ENCODE assay signal across 1 mouse cellular context in genomic region chr12:44269311-44269831, GRCm38 (mm10).
TF ChIP-seq lines count a peak whose summit lies in the region.

No protein-coding gene starts in this region.

TF ChIP-seq in CH12.LX, 34 proteins besides CTCF, POLR2A, EP300 and RAD21 (continued from another document):
- TF ChIP-seq MAZ (IDR thresholded peaks at IDR 0.05; ENCODE audit: low read depth, low read length) (0 out of 2 replicates have a peak, but pooled peaks have one; percentile 23), E2F4 (IDR thresholded peaks at IDR 0.05; ENCODE audit: insufficient replicate concordance, low read depth, low read length) (no peak), IRF4 (IDR thresholded peaks at IDR 0.05; ENCODE audit: low read depth, low read length) (no peak; the same call in none of the 2 replicates), BHLHE40 (IDR thresholded peaks at IDR 0.05; ENCODE audit: low read depth, low read length) (peak; percentile 2; the same call in 1 of the 2 replicates), USF1 (IDR thresholded peaks at IDR 0.05; ENCODE audit: low read depth, low read length) (no peak), ETS1 (conservative IDR thresholded peaks at IDR 0.05; ENCODE audit: low read depth, low read length) (0 out of 2 replicates have a peak, but pooled peaks have one; percentile 28), NRF1 (IDR thresholded peaks at IDR 0.05; ENCODE audit: low read depth, low read length) (no peak), CHD1 (IDR thresholded peaks at IDR 0.05; ENCODE audit: low read depth, low read length) (no peak), UBTF (IDR thresholded peaks at IDR 0.05; ENCODE audit: low read depth, low read length) (0 out of 2 replicates have a peak, but pooled peaks have one; percentile 2), CHD2 (IDR thresholded peaks at IDR 0.05; ENCODE audit: low read length) (no peak; the same call in 1 of the 2 replicates), ZMIZ1 (IDR thresholded peaks at IDR 0.05; ENCODE audit: low read depth, low read length) (no peak), POLR2AphosphoS2 (IDR thresholded peaks at IDR 0.05; ENCODE audit: low read depth, low read length) (no peak), MAFK (IDR thresholded peaks at IDR 0.05; ENCODE audit: insufficient replicate concordance, low read length) (peak; percentile 96), NELFE (IDR thresholded peaks at IDR 0.05; ENCODE audit: low read depth, low read length) (peak; percentile 10; the same call in 1 of the 2 replicates), TBP (conservative IDR thresholded peaks at IDR 0.05; ENCODE audit: low read depth, low read length) (no peak), RCOR1 (conservative IDR thresholded peaks at IDR 0.05; ENCODE audit: low read depth, low read length) (no peak)
